Mouse (Mus musculus): ENCODE measurements at regions not wholly inside any gene's neighbourhood (a gene's known extent, or its start where the extent isn't known, plus 50 kb on each side); places are given as distances from the start of the nearest gene placed in this dataset.

GRCm38 (mm10) chr12:16056216-16056615, 239.5 kb upstream of the Trib2 start:
- no peak for DNase-seq

GRCm38 (mm10) chr12:16054591-16054990, 237.9 kb upstream of the Trib2 start:
- DNase-seq = no peak

- DNase-seq = no peak
Observed at GRCm38 (mm10) chr12:16053735-16054134, 237.0 kb upstream of the Trib2 start.

GRCm38 (mm10) chr12:16052998-16053397, 236.3 kb upstream of the Trib2 start:
- no peak for DNase-seq

- no peak for DNase-seq
Observed at GRCm38 (mm10) chr12:16052353-16052752, 235.6 kb upstream of the Trib2 start.

GRCm38 (mm10) chr12:16051439-16051838, 234.7 kb upstream of the Trib2 start:
- no peak for DNase-seq

GRCm38 (mm10) chr12:16049545-16049944, 232.8 kb upstream of the Trib2 start:
- DNase-seq = no peak

- no peak for DNase-seq
Observed at GRCm38 (mm10) chr12:16046643-16047042, 229.9 kb upstream of the Trib2 start.

- no peak for DNase-seq
Observed at GRCm38 (mm10) chr12:16045791-16046494, 229.2 kb upstream of the Trib2 start.

GRCm38 (mm10) chr12:16043466-16044214, 226.9 kb upstream of the Trib2 start:
- no peak for DNase-seq

GRCm38 (mm10) chr12:16042362-16042761, 225.6 kb upstream of the Trib2 start:
- no peak for DNase-seq

GRCm38 (mm10) chr12:16041129-16041528, 224.4 kb upstream of the Trib2 start:
- no peak for DNase-seq

GRCm38 (mm10) chr12:16035551-16035950, 218.8 kb upstream of the Trib2 start:
- DNase-seq = no peak

- DNase-seq = no peak
Observed at GRCm38 (mm10) chr12:16034691-16035515, 218.2 kb upstream of the Trib2 start.

GRCm38 (mm10) chr12:16026654-16027053, 209.9 kb upstream of the Trib2 start:
- DNase-seq = no peak

GRCm38 (mm10) chr12:16023273-16023672, 206.6 kb upstream of the Trib2 start:
- DNase-seq = no peak

- DNase-seq = no peak
Observed at GRCm38 (mm10) chr12:16021202-16021821, 204.6 kb upstream of the Trib2 start.

GRCm38 (mm10) chr12:16018237-16018636, 201.5 kb upstream of the Trib2 start:
- no peak for DNase-seq

GRCm38 (mm10) chr12:16016621-16017020, 199.9 kb upstream of the Trib2 start:
- DNase-seq = no peak

- no peak for DNase-seq
Observed at GRCm38 (mm10) chr12:16015596-16015995, 198.9 kb upstream of the Trib2 start.

GRCm38 (mm10) chr12:16014679-16015078, 198.0 kb upstream of the Trib2 start:
- no peak for DNase-seq

GRCm38 (mm10) chr12:16013861-16014630, 197.3 kb upstream of the Trib2 start:
- no peak for DNase-seq
